Mouse (Mus musculus) kidney, adult 2 months (tissue): ENCODE results near the gene Hes6. TPM values are rescaled to one million over a fixed set of nuclear protein-coding genes. Genes with fewer than 3 reads are reported as not detected.

ENCODE experiments used
- DNase-seq: peaks from one replicate; pipeline ENCODE4 v3.0.0; 2021
- H3K27ac ChIP-seq: fragments of 200-500 bp; 2 replicates; pipeline ENCODE4 v1.5.1; 2012; ENCODE audit warnings: low read depth, low read length, control low read depth, inconsistent platforms; ENCODE audit not compliant: insufficient read depth
- H3K27me3 ChIP-seq: fragments of 200-500 bp; replicated peaks from 2 replicates; pipeline ENCODE4 v1.6.1; 2012; ENCODE audit warnings: mild to moderate bottlenecking, moderate library complexity, low read length, inconsistent platforms; ENCODE audit not compliant: control insufficient read depth, insufficient read depth
- H3K36me3 ChIP-seq: fragments of 200-500 bp; 2 replicates; pipeline ENCODE4 v1.6.1; 2012; ENCODE audit warnings: mild to moderate bottlenecking, moderate library complexity, low read length, inconsistent platforms; ENCODE audit not compliant: control insufficient read depth, insufficient read depth
- H3K4me1 ChIP-seq: fragments of 200-500 bp; 2 replicates; pipeline ENCODE4 v1.6.1; 2011; ENCODE audit warnings: low read length; ENCODE audit not compliant: control insufficient read depth, insufficient read depth
- H3K4me3 ChIP-seq: fragments of 200-500 bp; 2 replicates; pipeline ENCODE4 v1.5.1; 2011; ENCODE audit warnings: mild to moderate bottlenecking, low read depth, low read length, control low read depth; ENCODE audit not compliant: insufficient read depth
- CTCF ChIP-seq: fragments of 200-500 bp; conservative IDR thresholded peaks from 2 replicates; pipeline ENCODE4 v1.5.1; 2011; ENCODE audit warnings: low read depth, mild to moderate bottlenecking, control low read depth, low read length, moderate library complexity, mixed read lengths; ENCODE audit not compliant: insufficient read depth, insufficient read length
- POLR2A ChIP-seq: fragments of 200-500 bp; IDR thresholded peaks from one replicate; pipeline ENCODE4 v1.6.1; 2011; ENCODE audit warnings: low read depth, low read length, control low read depth
- WGBS: fragments of 180-500 bp; shearing (Covaris S2); methylation state at CpG from one replicate; pipeline ENCODE4 v1.1.7; 2018; 5-methylcytosine and 5-hydroxymethylcytosine counted together
- polyA plus RNA-seq: library from polyadenylated mRNA; depleted of rRNA; stranded (reverse); fragments of >200 nt; gene quantifications from 2 replicates; pipeline ENCODE4 v1.2.3, GENCODE M21; 2012; rRNA removed

The Hes6 gene
- polyA plus RNA-seq, result 64.1 and 66.7 TPM in 2 replicates

DNA sequence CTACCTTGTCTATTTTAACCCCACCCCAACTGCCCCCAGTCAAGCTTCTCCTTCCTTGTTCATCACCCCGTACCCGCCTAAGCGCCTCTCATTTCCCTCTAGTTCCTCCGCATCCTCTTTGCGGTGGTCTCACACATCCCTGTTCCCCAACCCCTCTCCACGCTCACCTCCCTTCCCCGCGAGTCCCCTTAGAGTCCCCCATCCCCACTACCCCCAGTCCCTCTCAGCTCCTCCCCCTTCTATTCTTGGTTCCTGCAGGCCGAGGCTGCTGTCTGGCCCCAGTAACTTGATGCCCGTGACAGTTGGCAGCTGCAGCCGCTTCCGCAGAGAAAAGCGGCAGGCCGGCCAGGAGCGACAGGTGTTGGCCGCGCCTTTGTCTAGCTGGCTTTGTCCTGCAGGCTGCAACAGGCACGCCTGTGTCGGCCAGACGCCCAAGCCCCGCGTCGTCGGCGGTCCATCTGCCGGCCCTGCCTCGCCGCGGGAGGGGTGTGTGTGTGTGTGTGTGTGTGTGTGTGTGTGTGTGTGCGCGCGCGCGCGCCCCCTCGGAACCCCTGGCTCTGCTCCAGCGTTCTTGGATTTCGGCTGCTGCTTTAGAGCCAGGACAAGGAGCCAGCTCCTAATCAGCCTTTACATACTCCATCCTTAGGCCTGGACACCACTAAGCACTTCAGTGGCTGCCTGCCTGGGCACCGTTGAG is at the start of gene Hes6:
Hes6 (minus strand) TSS at position 141 of the 697 bp plus-strand sequence.
- H3K27ac ChIP-seq, result peak within 1 kb of the TSS; percentile 87
- no peaks in the 10 kb centered on the region for H3K27me3 ChIP-seq
- TF ChIP-seq CTCF (no peak), POLR2A (no peak)
- H3K4me3 ChIP-seq, result peak within 1 kb of the TSS; percentile 77
- no peaks in the 10 kb centered on the region for H3K4me1 ChIP-seq
- 3% methylated on average over 39 of the region's 39 CpGs for WGBS
- H3K36me3 ChIP-seq, result no peaks in the 10 kb centered on the region
- DNase-seq, result peak; percentile 78

DNA sequence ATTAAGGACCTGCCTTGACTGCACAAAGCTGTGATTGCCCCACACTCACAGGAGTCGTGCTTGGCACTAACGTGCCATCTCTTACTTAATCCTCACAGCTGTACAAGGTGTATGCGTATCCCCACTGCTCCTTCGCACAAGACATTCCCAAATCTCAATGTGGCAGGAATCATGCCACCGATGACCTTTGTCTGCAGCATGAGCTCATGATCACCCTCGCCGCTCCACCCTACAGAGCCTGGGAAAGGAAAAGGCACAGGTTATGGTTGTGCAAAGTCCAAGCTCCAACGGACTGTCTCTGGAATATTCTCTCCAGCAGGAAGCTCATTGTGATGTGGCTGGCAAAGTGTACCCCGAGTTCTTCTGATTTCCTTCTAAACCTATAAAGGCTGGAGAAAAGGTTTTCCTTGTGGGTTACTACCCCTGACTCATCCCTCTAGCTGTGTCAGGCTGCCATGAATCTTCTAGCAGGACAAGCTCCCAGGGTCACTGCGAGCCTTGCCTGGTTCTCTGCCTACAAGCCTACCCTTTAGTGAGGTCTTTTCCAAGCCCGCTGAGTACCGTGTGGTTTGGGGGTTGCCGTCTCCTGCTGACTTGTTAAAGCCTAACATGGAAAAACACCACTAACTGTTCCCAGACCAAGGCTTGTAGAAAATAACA is 49.6 kb upstream of the Hes6 start:
- WGBS, result 64% methylated on average over 13 of the region's 13 CpGs
- peak overlapping the region; percentile 86 for H3K27ac ChIP-seq
- H3K27me3 ChIP-seq, result no peaks in the 10 kb centered on the region
- no peak for TF ChIP-seq POLR2A
- no peak for TF ChIP-seq CTCF
- peak; percentile 85 for DNase-seq
- peaks cover 40% of the 10 kb centered on the region for H3K4me1 ChIP-seq
- no peak overlapping the region for H3K4me3 ChIP-seq
- H3K36me3 ChIP-seq, result no peaks in the 10 kb centered on the region

DNA sequence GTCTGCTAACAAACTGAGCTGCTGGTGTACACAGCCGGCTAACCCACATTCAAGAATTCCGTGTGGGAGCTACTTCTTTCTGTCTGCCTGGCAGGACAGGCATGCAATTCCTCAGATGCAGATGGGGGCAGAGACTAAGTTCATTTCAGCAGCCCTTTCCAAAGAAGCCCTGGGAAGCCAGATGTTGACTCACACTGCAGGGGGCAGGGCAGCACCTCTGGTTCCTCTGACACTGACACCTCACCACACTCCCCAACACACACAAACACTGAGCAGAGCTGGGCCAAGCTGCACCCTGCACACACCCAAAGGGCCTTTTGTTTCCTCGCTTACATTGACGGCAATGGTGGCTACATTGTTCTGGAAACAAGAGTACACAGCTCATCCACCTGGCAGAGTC is 46.7 kb upstream of the Hes6 start:
- TF ChIP-seq CTCF (peak; percentile 21; the same call in 1 of the 2 replicates), POLR2A (no peak)
- WGBS, result 55% methylated on average over 4 of the region's 4 CpGs
- H3K36me3 ChIP-seq, result no peaks in the 10 kb centered on the region
- DNase-seq, result peak; percentile 35
- H3K4me3 ChIP-seq, result no peak overlapping the region
- H3K27ac ChIP-seq, result no peak overlapping the region
- peaks cover 55% of the 10 kb centered on the region for H3K4me1 ChIP-seq
- H3K27me3 ChIP-seq, result no peaks in the 10 kb centered on the region

DNA sequence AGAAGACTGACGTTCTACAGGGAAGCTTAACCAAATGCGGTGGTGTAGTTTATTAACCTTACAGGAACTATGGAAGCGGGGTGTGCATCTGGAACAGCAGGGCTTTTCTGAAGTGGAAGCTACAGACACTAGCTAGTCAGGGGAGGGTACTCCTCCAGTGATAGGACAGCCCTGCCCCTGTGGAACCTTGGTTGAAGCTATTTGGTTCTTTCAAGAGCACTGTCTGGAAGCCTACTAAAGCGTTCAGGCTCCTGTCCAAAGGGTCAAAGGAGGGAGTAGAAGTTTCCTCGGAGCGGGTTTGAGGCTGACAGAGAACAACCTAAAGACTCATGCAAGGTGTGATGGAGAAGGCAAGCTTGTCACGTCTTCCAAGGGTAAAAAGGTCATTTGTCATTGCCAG is 46.2 kb upstream of the Hes6 start:
- Histone ChIP-seq H3K4me3 (no peak overlapping the region), H3K36me3 (no peaks in the 10 kb centered on the region), H3K4me1 (peaks cover 57% of the 10 kb centered on the region), H3K27me3 (no peaks in the 10 kb centered on the region), H3K27ac (peak overlapping the region; percentile 26; the same call in 1 of the 2 replicates)
- DNase-seq, result no peak
- WGBS, result 24% methylated on average over 7 of the region's 7 CpGs
- TF ChIP-seq POLR2A (no peak), CTCF (no peak)

DNA sequence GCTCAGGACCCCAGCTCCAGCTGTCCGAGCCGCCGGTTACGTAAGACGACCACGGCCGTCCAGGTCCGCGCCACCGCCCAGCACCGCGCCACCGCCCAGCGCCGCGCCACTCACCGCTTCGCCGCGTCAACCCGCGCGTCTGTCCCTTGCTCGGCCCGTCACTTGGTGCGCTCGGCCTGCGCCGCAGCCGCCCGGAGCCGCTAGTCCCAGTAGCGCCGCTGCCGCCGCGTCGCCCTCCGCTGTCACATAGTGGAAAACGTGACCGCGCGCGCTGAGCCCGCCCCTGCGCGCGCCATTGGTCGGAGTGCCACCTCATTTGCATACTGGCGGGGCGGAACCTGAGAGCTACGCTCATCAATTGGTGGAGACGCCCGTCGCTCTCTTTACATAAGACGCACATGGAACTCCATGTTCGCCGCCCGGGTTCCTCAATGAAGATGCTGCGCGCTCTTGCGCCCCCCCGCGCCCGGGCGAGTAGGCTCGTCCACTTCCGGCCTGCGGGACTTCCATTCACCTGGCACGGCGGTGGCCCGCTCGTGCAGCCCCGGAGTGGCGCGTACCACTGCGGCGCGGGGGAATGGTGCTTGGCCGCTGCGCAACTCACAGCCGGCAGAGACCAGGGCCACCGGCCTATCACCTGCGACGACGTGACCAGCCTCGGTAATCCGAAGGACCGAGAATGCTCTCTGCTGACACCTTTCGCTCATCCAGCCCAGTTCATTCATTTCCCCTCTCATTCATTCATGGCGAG is 45.4 kb upstream of the Hes6 start, which contains the start of gene Per2:
Per2 (minus strand) TSS at position 266 of the 751 bp plus-strand sequence.
- Histone ChIP-seq H3K36me3 (no peaks in the 10 kb centered on the region), H3K4me1 (peaks cover 58% of the 10 kb centered on the region), H3K27me3 (no peaks in the 10 kb centered on the region), H3K4me3 (peak within 1 kb of the TSS; percentile 74), H3K27ac (peak within 1 kb of the TSS; percentile 96)
- WGBS, result under 1% methylated on average over 90 of the region's 91 CpGs
- peak; percentile 100 for DNase-seq
- TF ChIP-seq CTCF, result peak; percentile 52
- peak; percentile 30 for TF ChIP-seq POLR2A

DNA sequence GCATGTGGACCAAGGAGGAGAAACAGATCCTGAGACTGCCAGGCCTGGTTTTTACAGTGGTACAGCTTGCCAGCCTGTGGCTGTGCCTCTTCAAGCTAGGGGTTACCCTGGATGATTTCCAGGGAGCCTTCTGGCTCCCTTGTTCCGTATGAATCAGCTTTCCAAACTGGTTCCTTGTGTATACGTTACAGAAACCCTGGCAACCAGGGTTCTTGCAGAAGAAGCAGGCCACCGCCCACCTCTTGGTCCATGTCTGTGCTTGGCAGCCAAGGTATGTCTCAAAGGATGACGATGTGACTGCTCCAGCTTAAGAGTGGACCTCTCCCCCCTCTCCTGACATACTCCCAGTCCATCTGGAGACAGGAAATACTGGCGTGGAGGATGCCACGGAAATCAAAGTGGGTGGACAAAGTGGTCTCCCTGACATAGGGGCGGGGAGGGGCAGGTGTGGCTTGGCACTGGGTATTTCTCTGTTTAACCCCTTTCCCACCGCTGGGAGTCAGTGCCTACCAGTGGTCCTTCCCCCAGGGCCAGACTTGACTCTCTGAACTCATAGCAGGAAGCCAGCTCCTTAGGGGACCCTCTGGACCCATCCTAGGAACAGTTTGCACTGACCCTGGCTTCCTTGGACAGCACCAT is 44.5 kb upstream of the Hes6 start:
- 2% methylated on average over 8 of the region's 8 CpGs for WGBS

More for the DNA sequence above, 44.5 kb upstream of the Hes6 start:
- TF ChIP-seq CTCF (peak; percentile 35; the same call in 1 of the 2 replicates), POLR2A (no peak)
- peaks cover 57% of the 10 kb centered on the region for H3K4me1 ChIP-seq
- peak overlapping the region; percentile 74 for H3K4me3 ChIP-seq
- H3K27me3 ChIP-seq, result no peaks in the 10 kb centered on the region
- no peaks in the 10 kb centered on the region for H3K36me3 ChIP-seq
- peak overlapping the region; percentile 96 for H3K27ac ChIP-seq
- peak; percentile 57 for DNase-seq
